Mouse (Mus musculus): ENCODE results near the gene Gm20388. TPM values are rescaled to one million over a fixed set of nuclear protein-coding genes. Genes with fewer than 3 reads are reported as not detected.

The Gm20388 gene
- polyA plus RNA-seq, 1 experiment from 2014 or later, result 1.7 TPM

- H3K27me3 ChIP-seq (ENCODE audit: insufficient read depth, poor library complexity, severe bottlenecking), result peaks cover 16% of the 10 kb centered on the region; the same call in 1 of the 2 replicates
- H3K27ac ChIP-seq, result peak overlapping the region; percentile 25; the same call in 1 of the 2 replicates
- DNase-seq (ENCODE audit: low spot score), result no peak
- WGBS, result 69% methylated on average over 5 of the region's 5 CpGs
- peaks cover 21% of the 10 kb centered on the region for H3K4me1 ChIP-seq (replicated peaks)
- H3K9me3 ChIP-seq, result no peaks in the 10 kb centered on the region
- H3K36me3 ChIP-seq, result no peaks in the 10 kb centered on the region
- no peak overlapping the region for H3K4me3 ChIP-seq
Observed at GRCm38 (mm10) chr8:120684082-120684481, 773.4 kb downstream of the Gm20388 start.

DNA sequence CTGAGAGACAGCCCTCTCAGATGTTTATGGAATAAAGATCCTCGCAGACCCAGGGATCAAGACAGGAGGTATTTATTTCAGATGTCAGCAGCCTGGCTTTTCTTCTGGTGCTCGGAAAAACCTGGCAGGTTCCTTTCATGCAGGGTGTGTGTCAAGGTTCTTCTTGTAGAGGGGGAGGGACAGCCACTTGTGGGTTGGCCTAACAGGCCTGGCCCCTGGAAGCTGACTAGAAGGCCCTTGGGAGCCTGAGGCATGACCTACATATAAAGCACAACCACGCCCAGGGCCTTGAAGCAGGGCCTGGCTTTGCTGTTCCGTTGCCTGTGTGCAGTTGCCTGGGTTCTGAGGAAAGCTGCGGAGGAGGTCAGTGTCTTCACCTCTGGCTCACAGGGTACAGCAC is 774.5 kb downstream of the Gm20388 start:
- Histone ChIP-seq H3K9me3 (no peaks in the 10 kb centered on the region), H3K4me3 (no peak overlapping the region), H3K36me3 (no peaks in the 10 kb centered on the region), H3K4me1 (replicated peaks) (peaks cover 21% of the 10 kb centered on the region), H3K27me3 (ENCODE audit: insufficient read depth, poor library complexity, severe bottlenecking) (peaks cover 10% of the 10 kb centered on the region; the same call in 1 of the 2 replicates), H3K27ac (no peak overlapping the region)
- DNase-seq (ENCODE audit: low spot score), result no peak
- 77% methylated on average over 5 of the region's 5 CpGs for WGBS

DNA sequence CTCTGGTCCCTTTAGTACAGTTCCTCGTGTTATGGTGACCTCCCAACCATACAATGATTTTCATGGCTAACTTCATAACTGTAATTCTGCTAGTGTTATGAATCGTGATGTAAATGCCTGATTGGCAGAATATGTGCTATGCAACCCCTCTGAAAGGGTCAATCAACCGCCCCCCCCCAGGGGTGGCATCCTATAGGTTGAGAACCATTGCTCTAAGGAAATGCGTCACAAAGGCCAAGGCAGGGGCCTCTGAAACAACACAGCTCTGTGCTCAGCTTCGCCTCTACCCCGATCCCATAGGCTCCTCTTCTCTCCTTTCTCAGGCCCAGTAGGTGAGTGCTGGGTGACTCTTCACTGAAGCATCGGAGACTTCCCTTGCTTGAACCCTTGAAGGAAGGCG is 775.0 kb downstream of the Gm20388 start:
- Histone ChIP-seq H3K27ac (no peak overlapping the region), H3K4me3 (no peak overlapping the region), H3K9me3 (no peaks in the 10 kb centered on the region), H3K27me3 (ENCODE audit: insufficient read depth, poor library complexity, severe bottlenecking) (peaks cover 10% of the 10 kb centered on the region; the same call in 1 of the 2 replicates), H3K4me1 (replicated peaks) (peaks cover 21% of the 10 kb centered on the region), H3K36me3 (no peaks in the 10 kb centered on the region)
- no peak for DNase-seq (ENCODE audit: low spot score)
- WGBS, result 85% methylated on average over 8 of the region's 8 CpGs

GRCm38 (mm10) chr8:120686051-120686450 is 775.4 kb downstream of the Gm20388 start:
- Histone ChIP-seq H3K27ac (no peak overlapping the region), H3K36me3 (no peaks in the 10 kb centered on the region), H3K9me3 (no peaks in the 10 kb centered on the region), H3K4me3 (no peak overlapping the region), H3K27me3 (ENCODE audit: insufficient read depth, poor library complexity, severe bottlenecking) (peaks cover 7% of the 10 kb centered on the region; the same call in 1 of the 2 replicates), H3K4me1 (replicated peaks) (peaks cover 21% of the 10 kb centered on the region)
- no peak for DNase-seq (ENCODE audit: low spot score)
- 89% methylated on average over 13 of the region's 13 CpGs for WGBS

GRCm38 (mm10) chr8:120686576-120686975 is 775.9 kb downstream of the Gm20388 start:
- H3K9me3 ChIP-seq, result no peaks in the 10 kb centered on the region
- H3K27ac ChIP-seq, result no peak overlapping the region
- peaks cover 4% of the 10 kb centered on the region; the same call in 1 of the 2 replicates for H3K27me3 ChIP-seq (ENCODE audit: insufficient read depth, poor library complexity, severe bottlenecking)
- no peak overlapping the region for H3K4me3 ChIP-seq
- peaks cover 21% of the 10 kb centered on the region for H3K4me1 ChIP-seq (replicated peaks)
- WGBS, result 85% methylated on average over 5 of the region's 5 CpGs
- H3K36me3 ChIP-seq, result no peaks in the 10 kb centered on the region
- no peak for DNase-seq (ENCODE audit: low spot score)

DNA sequence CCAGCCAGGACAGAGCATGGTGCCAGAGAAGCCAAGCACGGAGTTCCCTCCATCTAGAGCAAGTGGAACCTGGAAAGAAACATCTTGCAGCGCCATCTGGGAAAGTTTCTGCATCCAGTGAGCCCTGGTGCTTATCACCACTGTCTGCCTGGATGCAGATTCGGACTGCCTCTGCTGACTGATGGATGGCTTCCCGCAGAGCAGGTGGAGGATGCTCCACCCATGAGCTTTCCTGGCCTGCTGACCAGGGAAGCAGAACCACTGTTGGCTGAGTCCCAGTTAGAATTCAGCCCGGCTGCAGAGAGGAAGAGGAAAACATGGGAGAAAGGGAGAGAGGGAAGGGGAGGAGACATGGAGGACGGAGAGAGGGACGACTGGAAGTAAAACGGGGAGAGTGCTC is 777.1 kb downstream of the Gm20388 start:
- no peak for DNase-seq (ENCODE audit: low spot score)
- 74% methylated on average over 8 of the region's 8 CpGs for WGBS
- Histone ChIP-seq H3K4me3 (no peak overlapping the region), H3K27me3 (ENCODE audit: insufficient read depth, poor library complexity, severe bottlenecking) (peaks cover 4% of the 10 kb centered on the region; the same call in 1 of the 2 replicates), H3K36me3 (no peaks in the 10 kb centered on the region), H3K4me1 (replicated peaks) (peaks cover 23% of the 10 kb centered on the region), H3K9me3 (no peaks in the 10 kb centered on the region), H3K27ac (no peak overlapping the region)

GRCm38 (mm10) chr8:120688511-120688910 is 777.9 kb downstream of the Gm20388 start:
- WGBS, result 91% methylated on average over 7 of the region's 7 CpGs
- H3K9me3 ChIP-seq, result no peaks in the 10 kb centered on the region
- peaks cover 4% of the 10 kb centered on the region; the same call in 1 of the 2 replicates for H3K27me3 ChIP-seq (ENCODE audit: insufficient read depth, poor library complexity, severe bottlenecking)
- no peak overlapping the region for H3K27ac ChIP-seq
- no peaks in the 10 kb centered on the region for H3K36me3 ChIP-seq
- no peak overlapping the region for H3K4me3 ChIP-seq
- DNase-seq (ENCODE audit: low spot score), result no peak
- H3K4me1 ChIP-seq (replicated peaks), result peaks cover 24% of the 10 kb centered on the region

DNA sequence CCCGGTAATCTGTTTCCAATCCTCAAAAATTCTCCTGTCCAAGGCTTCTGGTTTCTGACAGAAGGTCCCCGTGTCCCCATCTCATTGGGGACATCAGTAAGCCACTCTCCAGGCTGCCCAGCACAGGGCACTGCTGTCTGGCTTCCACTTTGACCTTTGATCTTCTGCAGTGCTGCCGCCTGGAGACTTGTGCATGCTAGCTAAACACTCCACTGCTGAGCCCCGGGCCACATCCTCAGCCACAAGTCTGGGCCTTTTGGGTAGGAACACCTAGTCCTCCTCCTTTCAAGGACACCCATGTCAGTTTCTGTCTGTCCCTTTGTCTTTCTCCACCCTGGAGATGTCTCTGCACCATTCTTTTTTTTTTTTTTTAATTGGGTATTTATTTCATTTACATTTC is 782.3 kb downstream of the Gm20388 start:
- Histone ChIP-seq H3K36me3 (no peaks in the 10 kb centered on the region), H3K4me3 (no peak overlapping the region), H3K27ac (no peak overlapping the region), H3K9me3 (0 out of 2 replicates have a peak, but pooled peaks cover 2% of the 10 kb centered on the region), H3K4me1 (replicated peaks) (peaks cover 16% of the 10 kb centered on the region), H3K27me3 (ENCODE audit: insufficient read depth, poor library complexity, severe bottlenecking) (peaks cover 5% of the 10 kb centered on the region; the same call in 1 of the 2 replicates)
- 59% methylated on average over 4 of the region's 4 CpGs for WGBS
- DNase-seq (ENCODE audit: low spot score), result no peak

DNA sequence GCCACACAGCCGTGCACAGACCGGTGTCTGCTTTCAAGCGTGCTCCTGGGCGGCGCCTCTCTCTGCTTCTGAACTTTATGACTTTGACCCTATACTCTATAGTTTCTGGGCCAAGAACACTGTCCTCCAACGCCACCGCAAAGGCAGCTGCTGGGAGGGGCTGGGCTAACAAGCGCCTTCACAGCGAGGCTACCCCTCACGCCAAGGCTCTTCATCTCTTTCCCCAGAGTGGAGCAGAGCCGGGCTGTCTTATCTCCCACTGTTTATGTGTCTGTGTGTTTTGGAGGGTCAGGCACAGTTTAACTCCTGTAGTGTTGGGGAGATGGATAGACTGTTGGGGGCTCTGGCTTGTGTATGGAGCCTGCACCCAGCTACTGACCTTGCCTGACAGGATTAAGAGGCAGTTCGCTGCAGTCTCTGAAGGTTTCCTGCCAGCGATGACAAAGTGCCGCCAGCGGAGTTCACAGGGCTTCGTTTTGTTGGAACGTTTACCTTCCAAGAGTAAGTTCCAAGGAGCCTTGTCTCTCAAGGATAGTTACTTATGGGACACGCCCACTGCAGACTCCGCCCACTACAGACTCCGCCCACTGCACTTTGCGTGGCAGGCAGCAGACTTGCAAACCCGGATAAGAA is 783.3 kb downstream of the Gm20388 start:
- WGBS, result 56% methylated on average over 22 of the region's 22 CpGs
- no peaks in the 10 kb centered on the region for H3K36me3 ChIP-seq
- no peak overlapping the region; the same call in 1 of the 2 replicates for H3K27ac ChIP-seq
- peaks cover 16% of the 10 kb centered on the region for H3K4me1 ChIP-seq (replicated peaks)
- peaks cover 5% of the 10 kb centered on the region; the same call in 1 of the 2 replicates for H3K27me3 ChIP-seq (ENCODE audit: insufficient read depth, poor library complexity, severe bottlenecking)
- 0 out of 2 replicates have a peak, but pooled peaks cover 3% of the 10 kb centered on the region for H3K9me3 ChIP-seq
- no peak for DNase-seq (ENCODE audit: low spot score)
- H3K4me3 ChIP-seq, result no peak overlapping the region

DNA sequence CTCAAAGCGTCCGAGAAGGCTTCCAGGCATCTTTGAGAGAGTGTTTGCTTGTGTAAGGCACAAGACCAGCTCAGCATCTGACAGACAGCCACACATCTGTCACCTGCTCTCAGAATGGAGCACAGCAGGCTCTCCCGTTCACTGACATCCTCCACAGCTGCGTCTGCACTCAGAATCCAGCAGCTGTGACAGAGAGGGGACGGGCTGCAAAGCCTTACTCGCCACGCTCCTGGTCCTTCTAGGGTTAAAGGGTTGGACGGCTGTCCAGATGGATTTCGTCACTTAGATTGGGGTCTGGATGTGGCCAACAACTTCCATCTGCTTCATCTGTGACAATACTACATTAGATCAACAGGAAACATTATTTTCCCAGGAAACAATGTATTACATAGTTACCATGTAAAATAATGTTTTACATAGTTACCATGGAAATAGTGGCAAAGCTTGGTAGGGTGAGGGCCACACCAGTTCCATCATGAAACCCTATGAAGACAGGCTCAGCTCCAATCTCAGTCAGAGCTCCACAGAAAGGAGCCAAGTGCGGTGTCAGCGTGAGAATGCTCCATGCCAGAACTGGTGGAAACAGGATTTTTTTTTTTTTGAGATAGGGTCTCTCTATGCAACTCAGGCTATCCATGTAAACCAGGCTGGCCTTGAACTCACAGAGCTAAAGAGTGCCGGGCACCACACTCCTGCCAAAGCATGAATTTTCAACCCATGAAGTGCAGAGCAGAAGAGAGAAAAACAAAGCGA is 785.9 kb downstream of the Gm20388 start:
- no peak overlapping the region for H3K4me3 ChIP-seq

GRCm38 (mm10) chr8:120697154-120697978 is 786.7 kb downstream of the Gm20388 start:
- no peaks in the 10 kb centered on the region for H3K36me3 ChIP-seq
- peaks cover 11% of the 10 kb centered on the region; the same call in 1 of the 2 replicates for H3K27me3 ChIP-seq (ENCODE audit: insufficient read depth, poor library complexity, severe bottlenecking)
- H3K4me3 ChIP-seq, result no peak overlapping the region
- DNase-seq (ENCODE audit: low spot score), result no peak
- H3K9me3 ChIP-seq, result 0 out of 2 replicates have a peak, but pooled peaks cover 3% of the 10 kb centered on the region
- 0 out of 2 replicates have a peak overlapping the region, but pooled peaks have one; percentile 4 for H3K27ac ChIP-seq
- WGBS, result 89% methylated on average over 17 of the region's 17 CpGs
- peaks cover 26% of the 10 kb centered on the region for H3K4me1 ChIP-seq (replicated peaks)

More for the DNA sequence above, 785.9 kb downstream of the Gm20388 start:
- Histone ChIP-seq H3K9me3 (0 out of 2 replicates have a peak, but pooled peaks cover 3% of the 10 kb centered on the region), H3K4me1 (replicated peaks) (peaks cover 20% of the 10 kb centered on the region), H3K27ac (0 out of 2 replicates have a peak overlapping the region, but pooled peaks have one; percentile 19), H3K36me3 (no peaks in the 10 kb centered on the region), H3K27me3 (ENCODE audit: insufficient read depth, poor library complexity, severe bottlenecking) (peaks cover 5% of the 10 kb centered on the region; the same call in 1 of the 2 replicates)
- 65% methylated on average over 13 of the region's 13 CpGs for WGBS
- no peak for DNase-seq (ENCODE audit: low spot score)

DNA sequence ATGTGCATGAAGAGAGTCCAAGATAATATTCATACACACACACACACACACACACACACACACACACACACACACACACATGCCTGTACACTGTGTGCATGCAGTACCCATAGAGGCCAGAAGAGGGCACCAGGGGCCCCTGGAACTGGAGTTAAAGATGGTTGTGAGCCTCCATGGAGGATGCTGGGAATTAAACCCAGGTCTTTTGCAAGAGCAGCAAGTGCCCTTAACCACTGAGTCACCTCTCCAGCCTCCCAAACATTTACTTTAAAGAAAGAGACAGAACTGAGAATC is 787.3 kb downstream of the Gm20388 start:
- DNase-seq (ENCODE audit: low spot score), result no peak
- Histone ChIP-seq H3K36me3 (no peaks in the 10 kb centered on the region), H3K27ac (no peak overlapping the region), H3K9me3 (0 out of 2 replicates have a peak, but pooled peaks cover 3% of the 10 kb centered on the region), H3K4me3 (no peak overlapping the region), H3K27me3 (ENCODE audit: insufficient read depth, poor library complexity, severe bottlenecking) (peaks cover 11% of the 10 kb centered on the region; the same call in 1 of the 2 replicates), H3K4me1 (replicated peaks) (peaks cover 24% of the 10 kb centered on the region)

All from hindbrain, embryonic 10.5 days (tissue).